Mouse (Mus musculus): ENCODE results near the gene Olfr360. TPM values are rescaled to one million over a fixed set of nuclear protein-coding genes. Genes with fewer than 3 reads are reported as not detected.
"Not testable (repeated sequence)": the region's sequence is repeated elsewhere in the genome, so short reads cannot be mapped to it uniquely, and the experiment has no call there.

The Olfr360 gene
- not detected for total RNA-seq (2021)
- long read RNA-seq, experiment 1, result 0 reads
- long read RNA-seq, experiment 2, result 0 reads

- no peak for DNase-seq (ENCODE audit: low spot score in 2 of 2)
Measured at GRCm38 (mm10) chr2:37065446-37065845, at the start of gene Olfr360. TSS of gene Olfr360 (plus strand) at chr2:37065746.

GRCm38 (mm10) chr2:37089190-37089589 is 23.6 kb downstream of the Olfr360 start, which contains the start of gene Olfr361:
TSS of gene Olfr361 (minus strand) at chr2:37089290.
- not testable (repeated sequence) for DNase-seq (ENCODE audit: low spot score in 2 of 2)

- no peak for DNase-seq (ENCODE audit: low spot score in 2 of 2)
Measured at GRCm38 (mm10) chr2:37117810-37118209, 52.3 kb downstream of the Olfr360 start, which contains the start of gene Olfr362. TSS of gene Olfr362 (minus strand) at chr2:37117910.

Other genes starting within 250 kb of the Olfr360 start
- gene Olfr3, start 248.7 kb upstream of the Olfr360 start, total RNA-seq (2021), result not detected
- gene Olfr350, start 219.4 kb upstream of the Olfr360 start, total RNA-seq (2021), result not detected
- not detected for gene Olfr351, start 203.1 kb upstream of the Olfr360 start, total RNA-seq (2021)
- gene Olfr352, start 197.3 kb upstream of the Olfr360 start, total RNA-seq (2021), result not detected
- not detected for gene Olfr353, start 172.8 kb upstream of the Olfr360 start, total RNA-seq (2021)
- gene Olfr354, start 160.1 kb upstream of the Olfr360 start, total RNA-seq (2021), result not detected
- not detected for gene Olfr355, start 136.8 kb upstream of the Olfr360 start, total RNA-seq (2021)
- not detected for gene Olfr356, start 128.6 kb upstream of the Olfr360 start, total RNA-seq (2021)
- gene Olfr357, start 71.9 kb upstream of the Olfr360 start, total RNA-seq (2021), result not detected
- gene Olfr358, start 56.4 kb upstream of the Olfr360 start, total RNA-seq (2021), result not detected
- not detected for gene Olfr361, start 23.5 kb downstream of the Olfr360 start, total RNA-seq (2021)
- gene Olfr362, start 52.2 kb downstream of the Olfr360 start, total RNA-seq (2021), result not detected
- not detected for gene Olfr364-ps1, start 73.6 kb downstream of the Olfr360 start, total RNA-seq (2021)
- not detected for gene Olfr365, start 122.5 kb downstream of the Olfr360 start, total RNA-seq (2021)
- not detected for gene Olfr366, start 145.8 kb downstream of the Olfr360 start, total RNA-seq (2021)

Measured in adrenal gland, adult 18-20 months (tissue).